Mouse (Mus musculus) forebrain, embryonic 11.5 days (tissue): ENCODE results near the gene Zfp788. TPM values are rescaled to one million over a fixed set of nuclear protein-coding genes. Genes with fewer than 3 reads are reported as not detected.
"Not testable (repeated sequence)": the region's sequence is repeated elsewhere in the genome, so short reads cannot be mapped to it uniquely, and the experiment has no call there.

Experiments
- ATAC-seq: fragments of 200-750 bp; cut with Nextera tagmentation; replicated peaks from 2 replicates; pipeline ENCODE4 v1.8.0; 2017; ENCODE audit warnings: moderate TSS enrichment; ENCODE audit not compliant: low FRiP score
- DNase-seq: peaks from one replicate; pipeline ENCODE4 v3.0.0-alpha.2; 2017; ENCODE audit warnings: low spot score
- H3K27ac ChIP-seq: fragments of 300-500 bp; sonication (generic); 2 replicates; pipeline ENCODE4 v1.5.1; 2014; ENCODE audit warnings: low read depth, low read length
- H3K27me3 ChIP-seq: fragments of 300-500 bp; sonication (generic); 2 replicates; pipeline ENCODE4 v1.6.1; 2014; ENCODE audit warnings: mild to moderate bottlenecking, low read length, mixed read lengths; ENCODE audit not compliant: control insufficient read depth, insufficient read depth
- H3K36me3 ChIP-seq: fragments of 300-500 bp; sonication (generic); 2 replicates; pipeline ENCODE4 v1.6.1; 2014; ENCODE audit warnings: mild to moderate bottlenecking, low read length, moderate library complexity, mixed read lengths; ENCODE audit not compliant: control insufficient read depth, insufficient read depth
- H3K4me1 ChIP-seq: fragments of 300-500 bp; sonication (generic); replicated peaks from 2 replicates; pipeline ENCODE4 v1.6.1; 2014; ENCODE audit warnings: low read length, mixed read lengths; ENCODE audit not compliant: control insufficient read depth, insufficient read depth
- H3K4me2 ChIP-seq: fragments of 300-500 bp; sonication (generic); 2 replicates; pipeline ENCODE4 v1.6.1; 2014; ENCODE audit warnings: low read depth, mild to moderate bottlenecking, low read length, moderate library complexity, mixed read lengths; ENCODE audit not compliant: severe bottlenecking
- H3K4me3 ChIP-seq: fragments of 300-500 bp; sonication (generic); 2 replicates; pipeline ENCODE4 v1.5.1; 2014; ENCODE audit warnings: low read depth, low read length
- H3K9ac ChIP-seq: fragments of 300-500 bp; sonication (generic); 2 replicates; pipeline ENCODE4 v1.6.1; 2014; ENCODE audit warnings: low read length
- H3K9me3 ChIP-seq: fragments of 300-500 bp; sonication (generic); 2 replicates; pipeline ENCODE4 v1.6.1; 2016; ENCODE audit warnings: low read length, mixed read lengths; ENCODE audit not compliant: control insufficient read depth
- WGBS: fragments of 180-500 bp; shearing (Covaris S2); extraction: QIAGEN DNeasy Blood & Tissue Kit; methylation state at CpG from one replicate; pipeline ENCODE4 v1.1.7; 2014; 5-methylcytosine and 5-hydroxymethylcytosine counted together
- polyA plus RNA-seq: library from polyadenylated mRNA; unstranded; fragments of >200 nt; fragmentation: Nextera tagmentation; extraction: Ambion mirVana; gene quantifications from 2 replicates; pipeline ENCODE4 v1.2.1, GENCODE M21; 2014

Gene Zfp788
- polyA plus RNA-seq = 16.2 and 19.2 TPM in 2 replicates

- DNase-seq = peak; percentile 90
- peaks cover 13% of the 10 kb centered on the region; the same call in 1 of the 2 replicates for H3K36me3 ChIP-seq
- H3K27me3 ChIP-seq = no peaks in the 10 kb centered on the region
- WGBS = 1% methylated on average over 27 of the region's 27 CpGs
- H3K4me1 ChIP-seq = 0 out of 2 replicates have a peak, but pooled peaks cover 2% of the 10 kb centered on the region
- peak within 1 kb of the TSS; percentile 93 for H3K27ac ChIP-seq
- H3K4me2 ChIP-seq = peak within 1 kb of the TSS; percentile 86
- H3K9ac ChIP-seq = peak within 1 kb of the TSS; percentile 75
- peak within 1 kb of the TSS; percentile 56 for H3K4me3 ChIP-seq
- ATAC-seq = peak; percentile 96
- peaks cover 3% of the 10 kb centered on the region; the same call in 1 of the 2 replicates for H3K9me3 ChIP-seq
These were observed at the start of gene Zfp788 for GRCm38 (mm10) chr7:41632409-41633220. Gene Zfp788, plus strand, starts transcription at chr7:41633203.

GRCm38 (mm10) chr7:41587831-41588230, 45.2 kb upstream of the Zfp788 start:
- H3K9ac ChIP-seq, H3K36me3 ChIP-seq, H3K9me3 ChIP-seq, ATAC-seq, H3K27ac ChIP-seq, H3K27me3 ChIP-seq, DNase-seq, H3K4me2 ChIP-seq, H3K4me1 ChIP-seq, H3K4me3 ChIP-seq: not testable (repeated sequence)

DNA sequence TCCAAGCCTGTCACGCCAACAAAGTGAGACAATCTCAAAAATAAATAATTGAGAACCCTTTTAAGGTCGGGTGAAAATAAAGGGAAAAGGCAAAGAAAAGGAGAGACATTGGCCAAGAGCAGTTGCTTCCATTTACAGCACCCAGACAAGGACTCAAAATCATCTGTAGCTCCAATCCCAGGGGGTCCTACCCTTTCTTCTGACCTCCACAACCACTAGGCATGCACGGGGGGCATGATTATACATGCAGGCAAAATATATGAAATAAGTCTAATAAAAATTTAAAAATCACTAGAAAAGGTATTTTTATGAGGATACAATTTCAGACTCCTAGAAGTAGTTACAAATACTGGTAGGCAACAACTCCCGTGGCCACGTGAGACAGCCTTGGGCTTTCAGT, 34.4 kb upstream of the Zfp788 start:
- peak overlapping the region; percentile 70 for H3K4me2 ChIP-seq
- WGBS = 47% methylated on average over 5 of the region's 5 CpGs
- H3K4me1 ChIP-seq = no peaks in the 10 kb centered on the region
- H3K9ac ChIP-seq = peak overlapping the region; percentile 60; the same call in 1 of the 2 replicates
- DNase-seq (no peak), ATAC-seq (no peak)
- peak overlapping the region; percentile 57 for H3K4me3 ChIP-seq
- H3K9me3 ChIP-seq = no peaks in the 10 kb centered on the region
- no peak overlapping the region for H3K27ac ChIP-seq
- no peaks in the 10 kb centered on the region for H3K36me3 ChIP-seq
- H3K27me3 ChIP-seq = no peaks in the 10 kb centered on the region

- ATAC-seq = peak; percentile 98
- no peaks in the 10 kb centered on the region for H3K9me3 ChIP-seq
These were observed 33.8 kb upstream of the Zfp788 start, which contains the start of gene 2610021A01Rik for GRCm38 (mm10) chr7:41599034-41599813. Gene 2610021A01Rik, plus strand, starts transcription at chr7:41599230.

DNA sequence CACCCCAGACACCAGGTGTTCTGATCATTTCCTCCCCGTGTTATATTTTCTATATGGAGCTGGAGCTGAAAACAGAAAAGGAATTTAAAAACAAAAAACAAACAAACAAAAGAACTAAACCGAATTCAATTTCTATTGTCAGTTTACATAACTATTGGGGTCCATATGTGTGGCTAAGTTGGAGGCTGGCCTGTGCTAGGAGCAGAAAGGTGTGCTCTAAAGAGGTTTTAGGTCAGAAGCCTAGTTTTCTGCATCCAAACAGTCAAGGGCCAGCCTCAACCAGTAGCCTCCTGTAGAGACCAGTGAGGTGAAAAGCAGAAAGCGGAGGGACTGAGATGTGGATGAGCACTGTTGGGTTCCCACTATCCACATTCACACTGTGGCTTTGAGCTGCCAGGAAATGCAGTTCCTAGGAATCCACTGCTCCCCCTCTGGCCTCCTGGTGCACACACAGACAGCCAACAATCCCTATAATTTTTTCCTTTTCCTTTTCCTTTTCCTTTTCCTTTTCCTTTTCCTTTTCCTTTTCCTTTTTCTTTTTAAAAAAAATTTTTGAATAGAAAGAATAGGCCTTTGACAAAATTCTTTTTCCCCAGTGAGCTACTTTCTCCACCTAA, 33.0 kb upstream of the Zfp788 start:
- 16% methylated on average over 3 of the region's 3 CpGs for WGBS
- Histone ChIP-seq H3K4me2 (peak overlapping the region; percentile 70), H3K27me3 (no peaks in the 10 kb centered on the region), H3K9me3 (no peaks in the 10 kb centered on the region), H3K9ac (peak overlapping the region; percentile 60), H3K4me1 (no peaks in the 10 kb centered on the region), H3K36me3 (no peaks in the 10 kb centered on the region), H3K27ac (no peak overlapping the region), H3K4me3 (peak overlapping the region; percentile 57)
- ATAC-seq (no peak), DNase-seq (no peak)

More at GRCm38 (mm10) chr7:41599034-41599813, 33.8 kb upstream of the Zfp788 start, which contains the start of gene 2610021A01Rik:
- under 1% methylated on average over 41 of the region's 41 CpGs for WGBS
- Histone ChIP-seq H3K27ac (no peak within 1 kb of the TSS), H3K27me3 (no peaks in the 10 kb centered on the region), H3K4me1 (no peaks in the 10 kb centered on the region), H3K9ac (peak within 1 kb of the TSS; percentile 60), H3K4me2 (peak within 1 kb of the TSS; percentile 70), H3K36me3 (no peaks in the 10 kb centered on the region), H3K4me3 (peak within 1 kb of the TSS; percentile 57)
- peak; percentile 91 for DNase-seq

DNA sequence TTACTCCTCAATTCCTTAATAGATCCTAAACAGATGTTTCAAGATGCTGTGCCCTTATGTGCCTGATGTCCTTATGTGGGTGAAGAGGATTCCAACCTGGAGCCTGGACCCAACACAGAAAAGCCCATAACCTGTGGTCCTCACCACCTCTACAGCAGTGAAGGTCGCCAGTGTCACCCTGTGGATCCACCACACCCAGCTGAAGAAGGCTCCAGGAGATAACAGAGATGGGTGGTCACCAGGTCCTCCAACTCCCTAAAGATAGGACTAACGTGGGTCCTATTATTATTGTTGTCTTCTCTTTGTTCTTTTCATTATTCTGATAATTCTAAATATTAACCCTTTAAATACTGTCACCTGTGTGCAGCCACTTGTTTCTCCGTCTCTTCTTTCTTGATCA, 21.3 kb upstream of the Zfp788 start:
- H3K27ac ChIP-seq = no peak overlapping the region
- H3K4me1 ChIP-seq = no peaks in the 10 kb centered on the region
- H3K27me3 ChIP-seq = no peaks in the 10 kb centered on the region
- H3K36me3 ChIP-seq = peaks cover 7% of the 10 kb centered on the region
- no peak overlapping the region for H3K4me3 ChIP-seq
- WGBS = 88% methylated on average over 3 of the region's 3 CpGs
- ATAC-seq = no peak
- DNase-seq = no peak
- H3K4me2 ChIP-seq = no peak overlapping the region
- H3K9me3 ChIP-seq = no peaks in the 10 kb centered on the region
- no peak overlapping the region for H3K9ac ChIP-seq

DNA sequence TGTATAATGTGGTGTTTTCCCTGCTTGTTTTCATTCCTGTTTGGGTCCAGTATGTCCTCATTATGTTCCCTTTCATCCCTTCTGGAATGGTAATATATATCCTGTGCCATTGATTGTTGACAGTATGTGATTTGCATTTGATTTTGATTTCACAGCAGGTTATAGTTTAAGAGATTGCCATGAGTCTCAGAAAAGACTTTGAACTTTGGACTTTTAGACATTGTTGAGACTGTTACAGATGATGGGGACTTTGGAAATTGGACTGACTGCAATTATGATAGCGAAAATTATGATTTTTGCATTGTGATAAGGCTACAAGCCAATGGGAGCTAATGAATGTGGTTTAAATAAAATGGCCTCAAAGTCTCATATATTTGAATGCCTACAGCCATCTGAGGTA, 16.8 kb upstream of the Zfp788 start:
- H3K9ac ChIP-seq, H3K4me1 ChIP-seq, H3K27me3 ChIP-seq, H3K4me2 ChIP-seq, H3K36me3 ChIP-seq, H3K9me3 ChIP-seq, ATAC-seq, H3K27ac ChIP-seq, DNase-seq, H3K4me3 ChIP-seq: not testable (repeated sequence)
- 93% methylated on average over 1 of the region's 1 CpGs for WGBS
